Mouse (Mus musculus): ENCODE data around the gene Acox3. TPM values are rescaled to one million over a fixed set of nuclear protein-coding genes. Genes with fewer than 3 reads are reported as not detected.
A peak's percentile ranks its signal among the peaks of the same experiment; 100 is the strongest.

Gene Acox3
- total RNA-seq, 2 experiments from 2014 or later, result 34.5 to 41.4 TPM

DNA sequence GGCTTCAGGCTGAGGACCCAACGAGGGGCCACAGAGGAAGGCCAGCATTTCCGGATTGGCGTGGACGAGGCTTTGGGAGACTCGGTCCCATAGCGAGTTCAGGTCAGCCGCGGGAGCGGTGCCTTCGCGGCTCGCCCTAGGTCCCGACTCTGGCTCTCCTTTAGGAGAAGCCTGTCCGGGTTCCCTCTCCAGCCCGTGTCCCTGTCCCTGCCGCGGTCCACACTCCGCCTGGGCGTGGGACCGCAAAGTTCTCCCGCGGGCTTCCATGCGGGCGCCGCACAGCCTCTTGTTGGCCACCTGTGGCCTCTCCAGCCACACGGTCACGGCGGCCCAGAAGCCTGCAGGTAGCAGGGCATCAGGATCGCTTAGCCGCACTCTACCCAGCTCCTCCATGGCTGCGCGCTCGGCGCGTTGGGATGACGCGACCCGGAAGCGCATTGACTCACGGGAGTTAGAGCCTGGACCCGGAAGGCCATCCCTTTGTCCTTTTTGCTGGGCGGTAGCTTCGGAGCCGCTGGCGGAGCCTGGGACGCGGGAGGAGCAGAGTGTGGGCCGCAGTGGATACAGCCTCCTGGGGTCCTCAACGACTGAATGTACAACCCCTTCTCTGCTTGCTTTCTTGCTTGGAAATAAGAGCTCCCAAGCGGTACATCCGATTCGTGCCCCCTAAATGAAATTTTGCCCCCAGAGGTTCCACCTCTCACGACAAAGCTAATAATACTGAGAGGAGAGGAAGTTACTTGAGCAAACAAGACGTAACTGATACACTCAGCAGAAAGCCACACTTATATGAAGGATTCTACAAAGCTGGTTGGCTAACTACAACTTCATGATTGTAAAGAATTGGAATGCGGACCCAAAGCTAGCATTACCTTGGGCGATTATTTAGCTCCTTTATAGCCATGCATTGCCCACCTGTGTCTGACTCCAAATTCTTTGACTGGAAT is 7.9 kb upstream of the Acox3 start, which contains the start of gene Trmt44:
Gene Trmt44, minus strand, starts transcription at position 418 of the 947 bp plus-strand sequence.
- peak; percentile 94 for ATAC-seq (replicated peaks; ENCODE audit: poor library complexity, severe bottlenecking)

- no peak for ATAC-seq (replicated peaks; ENCODE audit: poor library complexity, severe bottlenecking)
Observed at GRCm38 (mm10) chr5:35576409-35577020, 6.3 kb upstream of the Acox3 start.

GRCm38 (mm10) chr5:35578411-35578810 is 4.4 kb upstream of the Acox3 start:
- no peak for ATAC-seq (replicated peaks; ENCODE audit: poor library complexity, severe bottlenecking)

DNA sequence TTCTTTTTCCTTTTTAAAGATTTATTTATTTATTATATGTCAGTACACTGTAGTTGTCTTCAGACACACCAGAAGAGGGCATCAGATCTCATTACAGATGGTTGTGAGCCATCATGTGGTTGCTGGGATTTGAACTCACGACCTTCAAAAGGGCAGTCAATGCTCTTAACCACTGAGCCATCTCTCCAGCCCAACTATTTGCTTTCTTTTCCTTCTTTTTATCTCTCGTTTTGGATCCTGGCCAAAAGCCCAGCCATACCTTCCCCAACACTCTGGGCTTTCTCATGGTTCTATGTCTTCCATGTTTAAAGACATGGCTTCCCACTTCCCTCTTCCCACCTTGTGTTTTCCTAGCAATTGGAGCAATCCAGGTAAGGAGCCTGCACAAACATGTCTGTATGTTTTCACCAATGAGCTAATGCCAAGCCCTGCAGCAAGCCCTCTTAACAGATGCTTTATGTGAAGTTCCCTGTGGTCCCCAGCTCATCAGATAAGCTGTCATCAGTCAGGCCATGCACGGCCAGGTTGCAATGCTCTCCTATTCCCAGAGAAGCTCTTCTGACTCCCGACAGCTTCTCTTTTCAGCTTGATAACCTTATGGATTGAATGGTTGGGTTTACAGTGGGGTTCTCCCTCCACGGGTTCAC is 3.5 kb upstream of the Acox3 start:
- ATAC-seq (replicated peaks; ENCODE audit: poor library complexity, severe bottlenecking), result no peak

GRCm38 (mm10) chr5:35580156-35580922 is 2.5 kb upstream of the Acox3 start:
- no peak for ATAC-seq (replicated peaks; ENCODE audit: poor library complexity, severe bottlenecking)

DNA sequence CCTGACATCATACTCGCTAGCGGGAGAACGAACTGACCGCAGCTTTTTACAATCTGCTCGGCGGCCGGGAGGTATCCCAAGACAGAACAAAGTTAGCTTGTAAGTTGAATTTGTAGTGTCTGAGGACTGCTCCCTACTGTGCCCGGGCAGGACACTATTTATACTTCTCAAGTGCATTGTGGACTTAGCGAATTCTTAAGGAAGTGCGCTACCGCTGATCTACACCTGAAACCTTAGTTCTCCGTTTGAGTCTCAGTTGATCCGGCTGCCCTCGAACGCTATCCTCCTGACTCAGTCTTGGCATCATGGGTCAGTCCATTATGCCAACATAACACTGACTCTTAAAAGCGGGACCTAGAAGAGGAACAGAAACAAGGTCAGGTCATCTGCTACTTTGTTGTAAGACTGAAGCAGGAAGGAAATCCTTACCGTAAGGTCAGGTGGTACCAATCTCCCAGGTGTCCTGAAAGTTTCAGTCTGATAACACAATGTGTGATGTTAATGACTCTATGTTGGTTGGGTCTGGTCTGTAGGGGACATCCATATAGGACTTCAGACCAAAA is 462 bp downstream of the Acox3 start:
- peak; percentile 65 for ATAC-seq (replicated peaks; ENCODE audit: poor library complexity, severe bottlenecking)

- peak; percentile 49; the same call in 1 of the 2 replicates for ATAC-seq (replicated peaks; ENCODE audit: poor library complexity, severe bottlenecking)
Observed at GRCm38 (mm10) chr5:35584259-35584658, 1.4 kb downstream of the Acox3 start.

DNA sequence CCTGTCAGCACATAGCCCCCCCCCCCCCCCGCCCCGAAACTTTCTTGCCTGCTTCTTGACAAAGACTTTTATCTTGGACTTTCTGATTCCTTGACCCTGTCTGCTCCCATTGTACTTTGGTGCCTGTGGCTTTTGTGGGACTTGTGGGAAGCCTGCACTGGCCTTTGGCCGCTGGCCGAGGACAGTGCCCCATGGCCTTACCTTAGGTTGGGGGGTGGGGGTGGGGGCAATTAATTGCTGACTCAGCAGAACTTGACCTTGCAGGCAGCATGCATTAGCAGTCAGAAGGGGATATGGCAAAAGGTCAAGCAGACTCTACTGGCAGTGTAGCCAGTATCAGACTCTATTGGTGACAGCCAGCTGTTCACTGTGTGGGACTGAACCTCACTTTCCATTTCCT is 8.7 kb downstream of the Acox3 start:
- no peak for ATAC-seq (replicated peaks; ENCODE audit: poor library complexity, severe bottlenecking)

GRCm38 (mm10) chr5:35592081-35592736 is 9.4 kb downstream of the Acox3 start:
- no peak for ATAC-seq (replicated peaks; ENCODE audit: poor library complexity, severe bottlenecking)

DNA sequence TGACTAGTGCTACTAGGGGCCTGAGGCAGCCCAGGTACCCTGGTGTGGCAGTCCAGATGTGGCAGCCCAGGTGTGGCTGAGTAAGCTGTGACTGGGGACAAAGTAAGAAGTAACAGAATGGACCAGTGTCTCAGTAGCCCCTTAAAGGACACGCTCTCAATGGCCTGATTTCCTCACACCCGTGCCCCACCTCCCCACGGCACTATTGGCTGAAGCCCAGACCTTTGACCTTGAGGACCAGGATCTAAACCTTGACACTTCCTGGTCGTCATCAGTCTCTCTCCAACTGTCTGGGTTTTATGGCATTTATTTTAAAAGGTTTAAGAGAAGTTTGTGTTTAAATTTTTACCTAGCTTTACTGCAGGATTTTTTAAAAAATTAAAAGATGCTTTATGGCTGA is 10.0 kb downstream of the Acox3 start:
- no peak for ATAC-seq (replicated peaks; ENCODE audit: poor library complexity, severe bottlenecking)

DNA sequence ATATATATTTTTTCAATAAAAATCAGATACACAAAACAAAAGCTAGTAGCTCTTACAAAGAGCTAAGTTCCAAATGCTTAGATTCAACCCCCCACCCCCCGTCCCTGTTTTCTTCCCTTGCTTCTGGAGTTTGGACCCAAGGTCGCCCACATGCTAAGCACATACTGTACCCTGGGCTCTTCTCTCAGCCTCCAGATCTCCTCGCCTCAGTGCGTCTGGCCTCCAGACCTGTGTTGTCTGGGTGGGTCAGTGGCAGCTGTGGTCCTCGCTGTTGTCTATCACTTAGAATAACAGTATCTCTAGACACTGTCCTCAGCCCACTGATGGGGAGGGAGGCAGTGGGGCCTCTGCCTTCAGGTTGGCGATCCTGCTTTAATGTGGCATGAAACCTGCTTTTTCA is 10.4 kb downstream of the Acox3 start:
- ATAC-seq (replicated peaks; ENCODE audit: poor library complexity, severe bottlenecking), result no peak

DNA sequence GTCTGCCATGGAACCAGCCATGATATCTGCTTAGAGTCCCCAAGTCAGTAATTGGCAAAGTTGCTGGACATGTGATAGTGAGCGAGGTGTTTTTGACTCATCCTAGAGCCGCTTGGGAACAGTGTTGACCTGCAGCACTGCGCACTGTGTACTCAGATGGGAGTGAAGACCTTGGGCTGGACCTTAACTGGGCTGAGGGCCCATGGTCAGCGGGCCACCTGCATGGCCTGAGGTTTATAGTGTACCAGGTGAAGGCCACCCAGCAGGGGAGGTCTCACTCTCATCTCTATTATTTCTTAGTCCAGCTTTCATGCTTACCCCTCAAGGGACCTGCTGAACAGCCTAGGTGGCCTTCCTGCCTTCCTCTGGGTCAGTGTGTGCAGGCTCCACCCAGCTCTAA is 11.9 kb downstream of the Acox3 start:
- no peak for ATAC-seq (replicated peaks; ENCODE audit: poor library complexity, severe bottlenecking)

GRCm38 (mm10) chr5:35595706-35596105 is 12.9 kb downstream of the Acox3 start:
- ATAC-seq (replicated peaks; ENCODE audit: poor library complexity, severe bottlenecking), result peak; percentile 75

DNA sequence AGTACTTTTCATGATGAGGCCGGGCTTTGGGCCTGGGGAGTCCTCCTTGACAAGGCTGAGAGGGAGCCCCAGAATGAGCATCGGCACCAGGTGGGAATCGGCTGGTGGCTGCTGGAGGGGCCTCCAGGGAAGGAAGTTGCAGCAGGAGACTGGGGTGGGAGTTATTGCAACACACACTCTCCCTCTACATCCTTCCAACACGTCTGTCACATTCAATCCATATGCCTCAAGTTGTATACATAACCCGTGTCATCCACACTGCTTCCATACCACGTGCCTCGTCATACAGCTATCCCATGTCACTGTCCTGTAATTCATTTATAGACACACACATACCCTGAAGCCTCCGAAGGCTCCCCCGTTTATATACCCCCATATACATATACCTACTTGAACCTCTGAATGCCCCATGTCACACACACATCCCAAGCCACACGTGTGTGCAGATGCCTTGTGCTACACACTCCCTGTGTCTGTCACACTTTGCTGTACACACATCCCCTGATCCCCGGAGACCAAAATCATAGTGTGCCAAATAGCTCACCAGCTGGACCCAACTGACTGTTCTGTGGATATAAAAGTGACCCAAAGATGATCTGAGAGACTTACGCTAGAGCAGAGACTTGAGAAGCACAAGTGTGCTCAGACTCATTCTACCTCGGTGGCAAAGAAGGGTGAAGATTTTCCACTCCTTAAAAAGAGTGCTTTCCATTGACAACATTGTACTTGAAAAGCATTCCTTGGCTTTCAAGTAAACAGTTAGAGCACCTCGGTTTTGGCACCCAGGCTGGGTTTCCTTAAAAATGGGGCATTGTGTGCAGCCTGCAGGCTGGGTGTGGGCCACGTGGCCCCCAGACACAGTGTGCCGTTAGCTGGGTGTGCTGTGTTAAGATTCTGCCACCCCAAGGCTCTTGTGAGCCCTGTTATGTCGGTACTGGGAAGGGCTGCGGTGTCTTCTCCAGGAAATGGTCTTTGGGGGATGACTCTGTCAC is 13.6 kb downstream of the Acox3 start:
- peak; percentile 66 for ATAC-seq (replicated peaks; ENCODE audit: poor library complexity, severe bottlenecking)

DNA sequence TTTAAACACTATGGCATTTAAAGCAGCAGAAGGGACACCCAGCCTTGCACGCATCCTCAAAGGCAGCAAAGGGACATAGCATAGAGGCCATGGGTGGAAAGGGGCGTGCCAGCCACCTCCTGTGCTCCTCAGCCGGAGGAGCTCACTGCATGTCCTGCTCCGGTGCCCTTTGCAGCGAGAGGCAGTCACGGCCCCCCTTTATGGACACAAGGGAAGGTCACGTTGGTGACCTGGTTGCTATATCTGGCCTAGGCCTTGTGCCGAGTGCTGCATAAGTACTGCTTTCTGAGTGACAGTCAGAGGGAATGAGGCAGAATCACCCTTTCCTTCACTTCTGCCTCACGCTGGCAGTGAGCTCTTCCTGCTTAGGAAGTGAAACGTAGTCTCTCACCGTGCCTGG is 17.4 kb downstream of the Acox3 start:
- ATAC-seq (replicated peaks; ENCODE audit: poor library complexity, severe bottlenecking), result no peak

DNA sequence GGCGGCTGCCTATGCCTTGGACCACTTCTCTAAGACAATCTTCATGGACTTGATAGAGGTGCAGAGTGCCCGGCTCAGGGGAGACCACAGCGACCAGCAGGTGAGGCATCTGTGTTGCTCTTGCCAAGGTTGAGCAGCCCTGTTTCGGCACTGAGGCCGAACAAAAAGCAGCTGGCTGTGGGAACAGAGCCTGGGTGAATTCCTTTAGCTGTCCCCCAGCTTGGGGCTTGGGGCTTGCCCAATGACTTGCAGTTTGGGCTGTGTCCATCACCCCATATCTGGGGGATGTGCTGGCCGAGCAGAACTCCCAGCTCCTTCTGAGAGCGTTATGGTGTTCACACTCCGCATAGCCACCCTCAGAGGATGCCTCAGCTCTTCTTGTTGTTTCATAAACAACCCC is 18.7 kb downstream of the Acox3 start:
- no peak for ATAC-seq (replicated peaks; ENCODE audit: poor library complexity, severe bottlenecking)

GRCm38 (mm10) chr5:35605355-35605754 is 22.5 kb downstream of the Acox3 start:
- ATAC-seq (replicated peaks; ENCODE audit: poor library complexity, severe bottlenecking), result no peak

GRCm38 (mm10) chr5:35606800-35607199 is 24.0 kb downstream of the Acox3 start:
- no peak for ATAC-seq (replicated peaks; ENCODE audit: poor library complexity, severe bottlenecking)

Measured in granulocyte monocyte progenitor cell, adult 5-6 weeks (primary cell).